Mouse (Mus musculus) hematopoietic stem cell, adult 5-6 weeks (primary cell): ENCODE results near the gene Mef2c. TPM values are rescaled to one million over a fixed set of nuclear protein-coding genes. Genes with fewer than 3 reads are reported as not detected.

Experiments used
- ATAC-seq, 2 experiments: fragments of 125-278 bp in 1 of 2; replicated peaks in 1 of 2; 2 replicates each; pipeline ENCODE4 v1.8.0; 2016 to 2017; ENCODE audit warnings: inconsistent platforms in 2 of 2, mild to moderate bottlenecking in 2 of 2, moderate number of reproducible peaks in 2 of 2, low read depth in 1 of 2, moderate TSS enrichment in 1 of 2; ENCODE audit not compliant: low FRiP score in 2 of 2, poor library complexity in 2 of 2, severe bottlenecking in 2 of 2, insufficient read depth in 1 of 2, low TSS enrichment in 1 of 2
- total RNA-seq: library from RNA; stranded (forward); fragments of 172-1452, 232-1000 nt; gene quantifications from 2 replicates; pipeline ENCODE4 v1.2.3, GENCODE M21; 2017

Gene Mef2c
- total RNA-seq: 437 and 485 TPM in 2 replicates

- no peak for ATAC-seq
Measured at GRCm38 (mm10) chr13:83503919-83504318, at the start of gene Mef2c. Gene Mef2c (plus strand): TSS chr13:83504034.

GRCm38 (mm10) chr13:83458729-83459128 is 45.1 kb upstream of the Mef2c start:
- ATAC-seq: peak; percentile 53 to 71

DNA sequence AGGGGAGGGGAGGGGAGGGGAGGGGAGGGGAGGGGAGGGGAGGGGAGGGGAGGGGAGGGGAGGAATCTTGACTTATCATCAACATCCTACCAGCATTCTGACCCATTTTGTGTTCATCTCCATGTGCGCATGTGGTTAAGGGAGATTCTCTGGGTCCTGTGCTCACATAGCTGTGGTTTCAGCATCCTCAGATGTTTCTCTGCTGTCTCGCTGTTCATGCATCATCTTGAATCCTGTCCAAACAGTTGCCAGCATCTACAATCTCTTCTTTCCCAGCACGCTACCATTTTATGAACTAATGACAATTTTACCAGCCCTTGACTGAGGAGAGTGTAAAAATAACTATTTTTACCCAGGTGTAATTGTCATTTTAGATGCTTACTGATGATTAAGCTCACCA is 44.2 kb upstream of the Mef2c start:
- no peak for ATAC-seq

DNA sequence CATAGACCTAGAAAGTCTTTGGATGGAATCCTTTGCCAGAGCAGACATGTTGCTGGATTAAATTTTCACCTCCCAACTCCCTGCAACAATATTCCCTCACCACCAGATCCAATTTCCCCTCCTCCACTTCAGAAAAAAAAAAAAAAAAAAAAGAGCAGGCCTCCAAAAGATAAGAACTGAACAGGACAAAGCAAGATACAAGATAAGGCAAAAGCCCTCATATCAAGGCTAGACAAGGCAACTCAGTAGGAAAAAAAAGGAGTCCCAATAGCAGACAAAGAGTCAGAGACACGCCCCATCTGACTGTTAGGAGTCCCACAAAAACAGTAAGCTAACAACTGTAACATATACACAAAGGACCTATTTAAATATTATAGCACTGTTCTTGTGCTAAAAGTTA is 43.2 kb upstream of the Mef2c start:
- ATAC-seq: no peak

DNA sequence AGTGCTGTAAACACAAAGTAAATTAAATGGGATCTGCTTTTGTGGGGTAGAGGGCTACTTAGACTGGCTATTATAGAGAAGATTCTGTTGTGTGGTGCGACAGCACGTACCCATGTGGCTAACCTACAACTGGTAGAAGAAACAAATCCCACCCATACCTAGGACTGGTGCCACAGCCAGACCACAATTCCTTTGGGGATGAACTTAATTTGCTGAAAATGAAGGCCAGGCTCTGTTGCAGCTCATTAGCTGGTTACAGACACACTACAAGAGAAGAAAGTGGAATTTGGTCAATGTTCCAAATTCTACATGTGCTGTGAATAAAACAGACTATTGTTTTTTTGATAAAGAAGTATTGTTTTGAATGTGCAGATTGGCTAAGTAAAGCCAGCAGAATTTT is 42.3 kb upstream of the Mef2c start:
- ATAC-seq: no peak

DNA sequence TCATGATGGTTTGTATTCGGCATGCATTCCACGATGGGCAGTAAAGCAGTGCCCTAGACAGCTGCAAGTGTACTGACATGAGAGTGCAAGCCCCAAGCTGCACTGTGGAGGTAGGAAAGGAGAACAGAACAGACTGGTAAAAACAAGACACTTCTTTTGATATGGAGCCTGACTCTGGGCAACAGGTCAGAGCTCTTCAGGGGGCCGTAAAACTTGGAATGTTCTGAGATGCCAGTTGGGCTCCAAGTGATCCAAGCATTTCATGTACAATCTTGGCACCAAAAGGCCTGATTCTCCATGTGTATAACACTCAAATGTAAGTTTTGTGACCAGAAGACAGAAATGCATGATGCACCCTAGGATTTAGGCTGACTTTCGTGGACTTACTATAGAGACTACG is 37.1 kb upstream of the Mef2c start:
- no peak for ATAC-seq

GRCm38 (mm10) chr13:83468794-83469193 is 35.0 kb upstream of the Mef2c start:
- ATAC-seq: no peak; a peak in 2 of 4 replicates

DNA sequence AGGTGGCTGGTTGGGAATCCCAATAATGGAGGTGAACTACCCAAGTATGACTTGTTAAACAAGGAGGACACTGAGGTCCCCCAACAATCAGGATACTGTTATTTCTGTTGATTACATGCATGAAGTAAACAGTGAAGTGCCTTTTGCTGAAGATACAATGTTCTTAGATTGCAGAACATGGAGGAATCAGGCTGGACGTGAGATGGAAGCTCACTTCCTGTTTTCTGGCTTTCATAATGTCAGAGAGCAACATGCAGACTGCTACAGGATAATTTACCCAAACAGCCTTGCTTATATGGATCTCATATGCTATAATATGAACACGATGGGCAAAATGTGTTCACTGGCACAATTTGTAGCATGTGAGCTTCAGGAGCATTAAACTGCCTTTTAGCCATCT is 30.1 kb upstream of the Mef2c start:
- ATAC-seq: no peak

GRCm38 (mm10) chr13:83480388-83480787 is 23.4 kb upstream of the Mef2c start:
- ATAC-seq: no peak

- no peak for ATAC-seq
Measured at GRCm38 (mm10) chr13:83481310-83481709, 22.5 kb upstream of the Mef2c start.

DNA sequence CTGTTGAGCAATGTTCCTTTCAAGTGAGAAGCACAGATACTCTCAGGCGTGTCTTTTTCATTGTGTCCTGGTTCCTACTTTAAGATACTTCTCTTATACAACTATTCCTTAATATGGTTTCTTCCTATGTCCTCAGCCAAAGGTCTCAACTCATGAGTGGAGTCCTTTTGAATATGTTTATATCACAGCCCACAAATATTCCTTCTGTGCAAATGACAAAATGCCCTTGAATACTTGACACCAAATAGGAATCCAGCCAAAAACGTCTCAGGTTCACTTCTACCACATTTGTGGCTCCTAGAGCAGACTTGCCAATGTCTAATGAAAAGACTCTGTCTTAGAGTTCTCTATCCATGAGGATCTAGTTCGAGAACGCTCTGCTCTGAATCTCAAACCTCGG is 21.7 kb upstream of the Mef2c start:
- no peak; a peak in 1 of 4 replicates for ATAC-seq

- ATAC-seq: no peak
Measured at GRCm38 (mm10) chr13:83484215-83484614, 19.6 kb upstream of the Mef2c start.

DNA sequence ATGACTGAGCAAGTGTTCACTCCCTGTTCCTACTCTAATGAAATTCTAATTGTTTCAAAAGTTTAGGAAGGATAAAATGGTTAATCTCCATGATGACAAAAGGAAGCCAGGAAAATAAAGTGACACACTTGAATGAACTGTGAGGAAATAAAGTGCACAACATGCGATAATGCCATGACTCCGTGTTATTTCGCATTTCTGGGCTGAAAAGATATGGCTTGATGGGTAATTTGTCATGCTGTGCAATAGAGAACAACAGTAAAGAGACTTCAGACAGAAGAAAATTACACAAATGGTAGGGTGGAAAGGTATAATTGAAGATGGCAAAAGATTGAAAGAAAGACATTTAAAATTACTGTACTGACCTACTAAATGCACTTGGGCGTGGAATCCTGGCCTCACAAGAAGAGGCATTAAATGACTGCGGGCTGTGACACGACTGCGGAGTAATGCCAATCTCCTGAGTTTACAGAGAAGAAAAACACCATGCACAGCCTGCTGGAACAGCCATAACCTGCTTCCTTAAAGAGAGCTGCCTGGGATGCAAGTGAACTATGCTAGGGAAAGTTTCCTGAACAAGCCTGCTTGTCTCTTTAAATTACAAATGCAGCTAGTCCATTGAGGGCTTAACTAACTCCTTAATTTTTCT is 19.0 kb upstream of the Mef2c start:
- no peak for ATAC-seq

DNA sequence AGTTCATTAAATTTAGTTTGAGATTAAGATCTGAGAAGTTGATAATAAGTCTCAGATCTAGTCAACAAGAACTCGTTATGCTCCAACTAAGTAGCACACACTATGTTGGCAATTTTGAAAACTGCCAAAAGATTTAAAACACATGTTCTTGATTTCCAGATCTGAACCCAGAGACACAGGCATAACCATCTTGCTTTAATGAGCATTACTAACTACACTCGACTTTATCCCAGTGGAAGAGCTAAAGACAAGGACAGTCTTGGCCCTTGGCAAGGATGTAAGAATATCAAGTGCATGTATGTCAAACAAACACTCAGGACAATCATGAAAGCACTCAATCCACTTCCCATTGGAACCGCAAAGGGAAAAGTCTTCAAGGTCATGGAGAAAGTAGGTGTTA is 11.8 kb upstream of the Mef2c start:
- ATAC-seq: no peak

GRCm38 (mm10) chr13:83497708-83498107 is 6.1 kb upstream of the Mef2c start:
- no peak for ATAC-seq

GRCm38 (mm10) chr13:83499526-83499925 is 4.3 kb upstream of the Mef2c start:
- ATAC-seq: no peak

GRCm38 (mm10) chr13:83507687-83508086 is 3.9 kb downstream of the Mef2c start:
- ATAC-seq: no peak

GRCm38 (mm10) chr13:83515013-83515547 is 11.2 kb downstream of the Mef2c start:
- no peak for ATAC-seq
